Mouse (Mus musculus): ENCODE results near the gene Svep1. TPM values are rescaled to one million over a fixed set of nuclear protein-coding genes. Genes with fewer than 3 reads are reported as not detected.

The Svep1 gene
- total and polyA plus RNA-seq, 3 experiments = not detected

DNA sequence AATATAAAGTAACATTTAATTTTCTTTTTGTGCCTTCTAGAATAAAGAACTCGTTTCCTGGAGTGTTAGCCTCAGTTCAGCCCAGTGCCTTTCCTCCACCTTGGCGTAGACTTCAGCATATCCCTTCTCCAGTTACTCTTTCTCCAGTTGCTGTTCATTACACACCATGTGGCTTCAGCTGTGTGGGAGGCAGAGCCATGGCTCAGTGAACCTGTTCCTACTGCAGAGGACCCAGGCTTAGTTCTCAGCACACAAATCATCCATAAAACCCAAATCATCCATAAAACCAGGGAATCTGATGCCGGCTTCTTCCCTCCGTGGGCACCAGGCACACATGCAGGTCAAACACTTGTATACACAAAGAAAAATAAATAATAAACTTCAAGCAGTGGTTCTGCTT, 22.8 kb downstream of the Svep1 start:
- Histone ChIP-seq H3K9me3 (replicated peaks; ENCODE audit: insufficient read depth, low read length) (no peaks in the 10 kb centered on the region), H3K4me3 (ENCODE audit: control insufficient read depth in 1 of 2, insufficient read depth in 1 of 2, low read depth in 2 of 2, low read length in 2 of 2) (no peak overlapping the region), H3K9ac (ENCODE audit: control insufficient read depth, low read depth, low read length, poor library complexity, severe bottlenecking) (no peak overlapping the region), H3K36me3 (ENCODE audit: control insufficient read depth in 1 of 2, insufficient read depth in 2 of 2, low read length in 2 of 2) (no peaks in the 10 kb centered on the region), H3K27ac (ENCODE audit: control insufficient read depth, low read depth, low read length) (no peak overlapping the region), H3K27me3 (ENCODE audit: control insufficient read depth in 1 of 2, insufficient read depth in 2 of 2, low read length in 2 of 2) (no peaks in the 10 kb centered on the region), H3K4me1 (ENCODE audit: control insufficient read depth in 1 of 2, insufficient read depth in 2 of 2, low read length in 2 of 2) (no peaks in the 10 kb centered on the region), H3K79me2 (ENCODE audit: control insufficient read depth, insufficient read depth, low read length, poor library complexity) (no peaks in the 10 kb centered on the region)
- no peak for DNase-seq (ENCODE audit: low read depth, low spot score)
- TF ChIP-seq CHD1 (IDR thresholded peaks at IDR 0.05; ENCODE audit: low read depth, low read length) (no peak), HCFC1 (IDR thresholded peaks at IDR 0.05; ENCODE audit: low read depth, low read length) (no peak), SIN3A (IDR thresholded peaks at IDR 0.05; ENCODE audit: low read length) (no peak), KAT2A (conservative IDR thresholded peaks at IDR 0.05; ENCODE audit: low read depth, low read length) (no peak), MYB (IDR thresholded peaks at IDR 0.05; ENCODE audit: low read depth, low read length) (no peak), NELFE (IDR thresholded peaks at IDR 0.05; ENCODE audit: low read depth, low read length) (no peak), ETS1 (IDR thresholded peaks at IDR 0.05; ENCODE audit: low read depth, low read length) (no peak), ZNF384 (IDR thresholded peaks at IDR 0.05; ENCODE audit: low read depth, low read length) (no peak), MXI1 (IDR thresholded peaks at IDR 0.05; ENCODE audit: low read depth, low read length) (no peak), USF1 (IDR thresholded peaks at IDR 0.05; ENCODE audit: low read depth, low read length) (no peak), NRF1 (IDR thresholded peaks at IDR 0.05; ENCODE audit: insufficient read depth, low read depth, low read length, poor library complexity, severe bottlenecking) (no peak), E2F4 (IDR thresholded peaks at IDR 0.05; ENCODE audit: borderline replicate concordance, low read depth, low read length) (no peak), TBP (IDR thresholded peaks at IDR 0.05; ENCODE audit: low read depth, low read length) (no peak), BHLHE40 (IDR thresholded peaks at IDR 0.05; ENCODE audit: borderline replicate concordance, low read depth, low read length) (no peak), USF2 (IDR thresholded peaks at IDR 0.05; ENCODE audit: borderline replicate concordance in 1 of 2, insufficient read depth in 1 of 2, low read depth in 1 of 2, low read length in 2 of 2) (no peak), RCOR1 (IDR thresholded peaks at IDR 0.05; ENCODE audit: low read depth, low read length) (no peak), JUND (IDR thresholded peaks at IDR 0.05; ENCODE audit: low read depth, low read length) (no peak), ELF1 (IDR thresholded peaks at IDR 0.05; ENCODE audit: low read depth, low read length) (no peak), ZMIZ1 (IDR thresholded peaks at IDR 0.05; ENCODE audit: low read depth, low read length) (no peak), ZKSCAN1 (IDR thresholded peaks at IDR 0.05; ENCODE audit: low read depth, low read length) (no peak)

DNA sequence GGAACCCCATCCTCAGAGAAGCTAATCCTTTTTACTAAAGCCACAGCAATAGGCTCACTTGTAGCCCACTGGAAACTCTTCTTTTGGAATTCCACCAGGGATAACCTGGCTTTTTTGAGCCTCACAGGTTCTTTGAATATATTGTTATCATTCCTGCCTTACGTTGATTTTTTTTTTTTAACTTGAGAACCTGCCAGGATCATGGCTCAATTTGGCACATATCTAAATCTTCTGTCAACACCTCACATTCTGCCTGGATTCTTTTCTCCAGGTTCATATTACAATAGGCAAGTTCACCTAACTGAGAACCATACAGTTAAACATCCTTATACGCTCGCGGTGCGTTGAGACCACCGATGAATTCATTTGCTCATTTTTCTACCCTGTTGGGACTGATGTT, 28.2 kb downstream of the Svep1 start:
- Histone ChIP-seq H3K27me3 (ENCODE audit: control insufficient read depth in 1 of 2, insufficient read depth in 2 of 2, low read length in 2 of 2) (no peaks in the 10 kb centered on the region), H3K27ac (ENCODE audit: control insufficient read depth, low read depth, low read length) (no peak overlapping the region), H3K79me2 (ENCODE audit: control insufficient read depth, insufficient read depth, low read length, poor library complexity) (no peaks in the 10 kb centered on the region), H3K4me1 (ENCODE audit: control insufficient read depth in 1 of 2, insufficient read depth in 2 of 2, low read length in 2 of 2) (no peaks in the 10 kb centered on the region), H3K9me3 (replicated peaks; ENCODE audit: insufficient read depth, low read length) (no peaks in the 10 kb centered on the region), H3K4me3 (ENCODE audit: control insufficient read depth in 1 of 2, insufficient read depth in 1 of 2, low read depth in 2 of 2, low read length in 2 of 2) (no peak overlapping the region), H3K9ac (ENCODE audit: control insufficient read depth, low read depth, low read length, poor library complexity, severe bottlenecking) (no peak overlapping the region), H3K36me3 (ENCODE audit: control insufficient read depth in 1 of 2, insufficient read depth in 2 of 2, low read length in 2 of 2) (no peaks in the 10 kb centered on the region)
- DNase-seq (ENCODE audit: low read depth, low spot score) = no peak
- TF ChIP-seq POLR2AphosphoS2 (IDR thresholded peaks at IDR 0.05; ENCODE audit: low read length) = no peak
- TF ChIP-seq BHLHE40 (IDR thresholded peaks at IDR 0.05; ENCODE audit: borderline replicate concordance, low read depth, low read length) = no peak
- no peak for TF ChIP-seq UBTF (IDR thresholded peaks at IDR 0.05; ENCODE audit: borderline replicate concordance, insufficient read depth, low read depth, low read length)
- TF ChIP-seq RAD21 (IDR thresholded peaks at IDR 0.05; ENCODE audit: low read depth, low read length) = no peak
- no peak for TF ChIP-seq CHD1 (IDR thresholded peaks at IDR 0.05; ENCODE audit: low read depth, low read length)
- TF ChIP-seq NELFE (IDR thresholded peaks at IDR 0.05; ENCODE audit: low read depth, low read length) = no peak
- no peak for TF ChIP-seq TAL1 (IDR thresholded peaks at IDR 0.05; ENCODE audit: low read length)
- no peak for TF ChIP-seq GABPA (IDR thresholded peaks at IDR 0.05; ENCODE audit: low read depth, low read length)
- no peak for TF ChIP-seq ZMIZ1 (IDR thresholded peaks at IDR 0.05; ENCODE audit: low read depth, low read length)
- TF ChIP-seq JUND (IDR thresholded peaks at IDR 0.05; ENCODE audit: low read depth, low read length) = no peak
- TF ChIP-seq ZKSCAN1 (IDR thresholded peaks at IDR 0.05; ENCODE audit: low read depth, low read length) = no peak
- no peak for TF ChIP-seq MAFK (IDR thresholded peaks at IDR 0.05; ENCODE audit: borderline replicate concordance, low read depth, low read length)
- no peak for TF ChIP-seq TBP (IDR thresholded peaks at IDR 0.05; ENCODE audit: low read depth, low read length)
- no peak for TF ChIP-seq CTCF (IDR thresholded peaks at IDR 0.05 in 2 of 3, conservative IDR thresholded peaks at IDR 0.05 in 1 of 3; ENCODE audit: control insufficient read depth in 1 of 3, insufficient read depth in 1 of 3, low read depth in 2 of 3, low read length in 3 of 3, poor library complexity in 1 of 3, severe bottlenecking in 1 of 3)
- TF ChIP-seq MYC (IDR thresholded peaks at IDR 0.05; ENCODE audit: low read depth, low read length) = no peak

All from MEL (cell line).